Mouse (Mus musculus) adrenal gland, postnatal 10 days (tissue): ENCODE results near the gene Rdh7. TPM values are rescaled to one million over a fixed set of nuclear protein-coding genes. Genes with fewer than 3 reads are reported as not detected.

Source experiments
- total RNA-seq, 2 experiments: library from RNA; stranded (reverse); gene quantifications; 2 replicates each; pipeline ENCODE4 v1.2.3; 2021

Gene Rdh7
- total RNA-seq, 2 experiments from 2014 or later = 45.4 to 112 TPM

Other genes starting within 250 kb of the Rdh7 start
- gene Stat6, start 245.8 kb downstream of the Rdh7 start, total RNA-seq = 10 to 100 TPM; 64.7 to 67.8 TPM
- 1 to 10 TPM; 7.8 to 9.4 TPM for gene Nemp1, start 221.9 kb downstream of the Rdh7 start, total RNA-seq
- 10 to 100 TPM; 19.0 to 24.8 TPM for gene Nab2, start 220.2 kb downstream of the Rdh7 start, total RNA-seq
- gene Myo1a, start 183.6 kb downstream of the Rdh7 start, total RNA-seq = 1 to 10 TPM; 1.0 to 2.2 TPM
- gene Tac2, start 164.3 kb downstream of the Rdh7 start, total RNA-seq = not detected
- 10 to 100 TPM; 10.8 to 11.0 TPM for gene Zbtb39, start 149.3 kb downstream of the Rdh7 start, total RNA-seq
- 10 to 100 TPM; 10.4 to 14.3 TPM for gene Gpr182, start 137.1 kb downstream of the Rdh7 start, total RNA-seq
- under 1 TPM; 0.48 to 1.00 TPM for gene Rdh1, start 129.1 kb downstream of the Rdh7 start, total RNA-seq
- gene Rdh16f1, start 129.0 kb downstream of the Rdh7 start, total RNA-seq = 1 to 10 TPM in 1 of 2 experiments, under 1 TPM in 1; 0.70 to 1.4 TPM
- 10 to 100 TPM in 1 of 2 experiments, 1 to 10 TPM in 1; 8.4 to 20.8 TPM for gene Rdh9, start 112.4 kb downstream of the Rdh7 start, total RNA-seq
- gene Rdh16, start 87.7 kb downstream of the Rdh7 start, total RNA-seq = 1 to 10 TPM; 1.2 to 3.6 TPM
- gene Rdh19, start 38.9 kb downstream of the Rdh7 start, total RNA-seq = under 1 TPM in 1 of 2 experiments, not detected in 1; 0.24 TPM
- gene Rdh16f2, start 22.3 kb downstream of the Rdh7 start, total RNA-seq = 1 to 10 TPM; 1.8 to 2.1 TPM
- under 1 TPM; 0.42 to 0.45 TPM for gene Sdr9c7, start 9.7 kb upstream of the Rdh7 start, total RNA-seq
- 10 to 100 TPM in 1 of 2 experiments, 1 to 10 TPM in 1; 9.5 to 23.7 TPM for gene Hsd17b6, start 118.8 kb upstream of the Rdh7 start, total RNA-seq
- 10 to 100 TPM; 11.2 to 16.4 TPM for gene Prim1, start 126.4 kb upstream of the Rdh7 start, total RNA-seq
- gene Naca, start 146.8 kb upstream of the Rdh7 start, total RNA-seq = 100 to 1,000 TPM; 694 to 716 TPM
- gene Ptges3, start 170.1 kb upstream of the Rdh7 start, total RNA-seq = 100 to 1,000 TPM; 138 to 142 TPM
- gene Atp5b, start 194.5 kb upstream of the Rdh7 start, total RNA-seq = 1,000 to 10,000 TPM; 4,995 to 5,524 TPM
- 10 to 100 TPM; 37.1 to 51.9 TPM for gene Baz2a, start 202.8 kb upstream of the Rdh7 start, total RNA-seq